Mouse (Mus musculus) liver, adult 2 months (tissue): ENCODE data around the gene Sumo2. TPM values are rescaled to one million over a fixed set of nuclear protein-coding genes. Genes with fewer than 3 reads are reported as not detected.
A peak's percentile ranks its signal among the peaks of the same experiment; 100 is the strongest.
"Not testable (repeated sequence)": the region's sequence is repeated elsewhere in the genome, so short reads cannot be mapped to it uniquely, and the experiment has no call there.

ENCODE experiments used
- DNase-seq: peaks from one replicate; pipeline ENCODE4 v3.0.0-alpha.2; 2011; ENCODE audit warnings: low read depth, low spot score; ENCODE audit errors: extremely low read depth
- H3K27ac ChIP-seq: fragments of 200-500 bp; replicated peaks from 2 replicates; pipeline ENCODE4 v1.5.1; 2012; ENCODE audit warnings: low read depth, mild to moderate bottlenecking, control low read depth, inconsistent platforms, low read length; ENCODE audit not compliant: insufficient read depth
- H3K27me3 ChIP-seq: fragments of 200-500 bp; 2 replicates; pipeline ENCODE4 v1.6.1; 2012; ENCODE audit warnings: mild to moderate bottlenecking, moderate library complexity, low read length, inconsistent platforms; ENCODE audit not compliant: control insufficient read depth, insufficient read depth
- H3K36me3 ChIP-seq: fragments of 200-500 bp; 2 replicates; pipeline ENCODE4 v1.6.1; 2012; ENCODE audit warnings: low read length, inconsistent platforms; ENCODE audit not compliant: control insufficient read depth, insufficient read depth
- H3K4me1 ChIP-seq: fragments of 200-500 bp; 2 replicates; pipeline ENCODE4 v1.6.1; 2011; ENCODE audit warnings: low read length; ENCODE audit not compliant: control insufficient read depth, insufficient read depth
- H3K4me3 ChIP-seq: fragments of 200-500 bp; 2 replicates; pipeline ENCODE4 v1.5.1; 2011; ENCODE audit warnings: low read depth, mild to moderate bottlenecking, control low read depth, low read length, moderate library complexity; ENCODE audit not compliant: insufficient read depth
- H3K79me2 ChIP-seq: fragments of 200-500 bp; 2 replicates; pipeline ENCODE4 v1.6.1; 2012; ENCODE audit warnings: inconsistent platforms, mild to moderate bottlenecking, low read length, moderate library complexity; ENCODE audit not compliant: control insufficient read depth, insufficient read depth
- H3K9ac ChIP-seq: fragments of 200-500 bp; 2 replicates; pipeline ENCODE4 v1.6.1; 2012; ENCODE audit warnings: low read depth, mild to moderate bottlenecking, control low read depth, inconsistent platforms, low read length
- CTCF ChIP-seq: fragments of 200-500 bp; IDR thresholded peaks from 2 replicates; pipeline ENCODE4 v1.5.1; 2011; ENCODE audit warnings: low read depth, low read length, control low read depth
- POLR2A ChIP-seq: fragments of 200-500 bp; IDR thresholded peaks from 2 replicates; pipeline ENCODE4 v1.6.1; 2011; ENCODE audit warnings: low read length, control low read depth; ENCODE audit not compliant: insufficient read depth; ENCODE audit errors: extremely low read depth
- WGBS: fragments of 180-500 bp; shearing (Covaris S2); methylation state at CpG from one replicate; pipeline ENCODE4 v1.1.7; 2018; 5-methylcytosine and 5-hydroxymethylcytosine counted together
- polyA plus RNA-seq: library from polyadenylated mRNA; depleted of rRNA; stranded (reverse); fragments of >200 nt; gene quantifications from 2 replicates; pipeline ENCODE4 v1.2.3, GENCODE M21; 2012
- total RNA-seq: library from RNA; depleted of rRNA; stranded (reverse); fragments of >200 nt; gene quantifications from 2 replicates; pipeline ENCODE4 v1.2.3, GENCODE M21; 2014

Gene Sumo2
- total and polyA plus RNA-seq, 2 experiments = 24.0 to 106 TPM

DNA sequence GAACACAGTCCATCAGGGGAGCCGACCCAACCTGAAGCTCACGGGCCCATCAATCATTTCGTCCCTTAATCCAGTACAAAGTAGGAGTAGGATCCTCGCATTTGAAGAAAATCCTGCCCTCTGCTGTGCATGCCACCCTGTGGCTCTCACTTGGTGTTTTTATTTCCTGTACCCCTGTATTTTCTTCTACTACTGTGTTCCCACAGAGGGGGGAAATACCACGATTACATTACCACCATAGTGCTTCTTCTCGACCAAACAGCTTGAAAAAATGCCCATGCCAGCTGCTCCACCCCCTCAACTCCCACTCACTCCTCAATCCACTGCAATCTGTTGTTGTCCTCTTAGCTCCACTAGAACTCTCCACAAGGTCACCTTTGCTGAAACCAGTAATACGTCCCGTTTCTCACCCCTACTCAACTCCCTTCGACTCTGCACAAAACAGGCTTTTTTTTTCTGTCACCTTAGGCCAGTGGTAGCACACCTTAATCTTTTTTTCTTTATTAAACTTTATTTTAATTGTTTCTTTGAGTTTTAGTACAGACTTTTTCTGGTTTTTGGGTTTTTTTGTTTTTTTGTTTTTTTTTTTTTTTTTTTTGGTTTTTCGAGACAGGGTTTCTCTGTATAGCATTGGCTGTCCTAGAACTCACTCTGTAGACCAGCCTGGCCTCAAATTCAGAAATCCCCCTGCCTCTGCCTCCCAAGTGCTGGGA is 936 bp upstream of the Sumo2 start:
- Histone ChIP-seq H3K36me3 (peaks cover 15% of the 10 kb centered on the region), H3K27me3 (no peaks in the 10 kb centered on the region), H3K27ac (no peak overlapping the region; the same call in 1 of the 2 replicates), H3K4me3 (no peak overlapping the region), H3K4me1 (peaks cover 4% of the 10 kb centered on the region; the same call in 1 of the 2 replicates), H3K9ac (no peak overlapping the region), H3K79me2 (no peaks in the 10 kb centered on the region; the same call in 1 of the 2 replicates)
- TF ChIP-seq POLR2A (no peak), CTCF (no peak)
- 91% methylated on average over 10 of the region's 10 CpGs for WGBS
- no peak for DNase-seq

DNA sequence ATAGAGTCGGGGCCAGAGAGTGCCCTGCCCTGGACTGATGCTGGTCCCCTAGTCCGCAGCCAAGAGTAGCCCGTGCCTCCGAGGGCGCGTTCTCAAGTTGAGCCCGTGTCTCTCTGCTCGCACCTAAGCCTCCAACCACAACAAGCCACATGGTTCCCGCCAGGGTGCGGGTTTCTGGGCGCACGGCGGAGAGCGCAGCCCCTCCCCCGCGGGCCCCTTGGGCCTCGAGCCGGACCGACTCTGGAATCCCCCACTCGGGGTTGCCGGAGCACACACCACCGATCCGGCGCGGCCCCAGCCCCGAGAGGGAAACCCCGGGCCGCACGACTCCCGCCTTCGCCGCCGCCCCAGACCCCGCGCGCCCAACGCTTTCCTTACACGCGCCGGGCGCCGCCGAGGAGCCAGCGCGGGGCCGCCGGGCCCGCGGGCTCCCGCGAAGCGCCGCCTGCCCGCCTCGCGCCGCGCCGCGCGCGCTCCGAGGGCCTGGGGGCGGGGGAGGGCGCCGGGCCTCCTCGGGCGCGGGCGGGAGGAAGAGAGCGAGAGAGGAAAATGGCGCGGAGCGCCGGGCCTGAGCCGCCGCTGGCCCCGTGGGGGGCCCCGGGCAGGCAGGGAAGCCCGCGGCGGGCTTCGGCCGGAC is 557 bp downstream of the Sumo2 start:
- Histone ChIP-seq H3K4me3 (peak overlapping the region; percentile 91), H3K36me3 (peaks cover 24% of the 10 kb centered on the region), H3K4me1 (peaks cover 4% of the 10 kb centered on the region; the same call in 1 of the 2 replicates), H3K79me2 (no peaks in the 10 kb centered on the region; the same call in 1 of the 2 replicates), H3K27ac (peak overlapping the region; percentile 86), H3K9ac (peak overlapping the region; percentile 89), H3K27me3 (no peaks in the 10 kb centered on the region)
- TF ChIP-seq POLR2A (no peak), CTCF (no peak)
- DNase-seq = no peak
- WGBS = under 1% methylated on average over 73 of the region's 84 CpGs

DNA sequence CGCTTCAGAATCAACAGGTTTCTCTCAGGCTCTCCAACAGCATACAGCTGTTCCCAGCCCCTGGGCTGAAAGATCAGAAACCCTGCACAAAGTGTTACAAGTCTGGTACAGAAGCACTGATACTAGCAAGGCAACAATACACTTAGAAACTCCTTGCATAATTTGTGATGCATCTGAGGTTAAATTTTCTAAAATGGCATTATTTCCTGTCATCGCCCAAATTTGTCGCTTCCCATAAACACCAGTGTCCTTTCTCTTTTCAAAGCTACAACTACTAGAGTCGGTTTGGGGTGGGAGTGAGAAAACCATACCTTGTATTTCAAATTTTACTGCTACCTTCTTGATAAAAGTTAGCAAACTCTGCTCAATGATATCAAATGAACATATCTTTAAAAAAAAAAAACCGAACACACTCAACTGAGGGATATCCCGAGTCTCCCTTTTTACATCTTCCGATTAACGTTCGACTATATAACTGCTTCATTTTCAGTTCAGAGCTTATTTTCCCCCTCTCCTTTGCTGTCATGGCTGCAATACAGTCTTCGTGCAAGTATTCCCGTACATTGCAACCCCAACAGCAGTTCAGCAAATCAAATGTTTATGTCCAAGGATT is 1.2 kb downstream of the Sumo2 start:
- 6% methylated on average over 11 of the region's 11 CpGs for WGBS
- H3K27me3 ChIP-seq = no peaks in the 10 kb centered on the region
- peak overlapping the region; percentile 91 for H3K4me3 ChIP-seq
- peaks cover 28% of the 10 kb centered on the region for H3K36me3 ChIP-seq
- TF ChIP-seq POLR2A = no peak
- TF ChIP-seq CTCF = no peak
- peak overlapping the region; percentile 89 for H3K9ac ChIP-seq
- peaks cover 4% of the 10 kb centered on the region; the same call in 1 of the 2 replicates for H3K4me1 ChIP-seq
- no peak for DNase-seq
- no peaks in the 10 kb centered on the region; the same call in 1 of the 2 replicates for H3K79me2 ChIP-seq
- H3K27ac ChIP-seq = no peak overlapping the region

DNA sequence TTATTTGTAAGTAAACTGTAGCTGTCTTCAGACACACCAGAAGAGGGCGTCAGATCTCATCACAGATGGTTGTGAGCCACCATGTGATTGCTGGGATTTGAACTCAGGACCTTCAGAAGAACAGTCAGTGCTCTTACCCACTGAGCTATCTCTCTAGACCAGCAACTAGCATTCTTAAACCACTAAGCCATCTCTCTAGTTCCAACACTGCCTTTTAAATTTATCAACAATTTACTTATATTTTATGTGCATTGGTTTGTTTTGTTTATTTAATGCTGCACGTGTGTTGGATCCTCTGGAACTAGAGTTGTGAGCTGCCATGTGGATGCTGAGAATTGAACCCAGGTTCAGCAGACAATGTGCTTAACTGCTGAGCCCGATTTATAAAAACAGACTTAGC is 9.6 kb downstream of the Sumo2 start:
- DNase-seq = not testable (repeated sequence)
- H3K36me3 ChIP-seq = peaks cover 50% of the 10 kb centered on the region
- WGBS = 88% methylated on average over 3 of the region's 3 CpGs

DNA sequence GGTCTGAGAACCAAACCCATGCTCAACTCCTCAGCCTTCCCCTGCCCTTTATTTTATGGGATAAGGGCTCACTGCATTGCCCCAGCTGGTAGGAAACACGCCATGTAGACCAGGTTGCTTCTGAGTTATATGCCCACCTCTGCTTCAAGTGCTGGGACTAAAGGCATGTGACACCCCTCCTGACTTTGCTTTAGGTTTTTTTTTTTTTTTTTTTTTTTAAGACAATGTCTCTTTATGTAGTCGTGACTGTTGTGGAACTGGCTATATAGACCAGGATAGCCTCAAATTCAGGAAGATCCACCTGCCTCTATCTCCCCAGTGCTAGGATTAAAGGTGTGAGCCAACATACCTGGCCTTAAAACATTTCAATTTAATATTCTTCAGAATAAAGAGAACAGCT is 13.4 kb downstream of the Sumo2 start:
- Histone ChIP-seq H3K4me3 (no peak overlapping the region), H3K27ac (no peak overlapping the region), H3K36me3 (peaks cover 36% of the 10 kb centered on the region), H3K4me1 (peaks cover 1% of the 10 kb centered on the region; the same call in 1 of the 2 replicates), H3K79me2 (no peaks in the 10 kb centered on the region; the same call in 1 of the 2 replicates), H3K27me3 (no peaks in the 10 kb centered on the region), H3K9ac (no peak overlapping the region)
- DNase-seq = no peak
- 86% methylated on average over 2 of the region's 2 CpGs for WGBS
- TF ChIP-seq CTCF (no peak), POLR2A (no peak)

More for the DNA sequence above, 9.6 kb downstream of the Sumo2 start:
- not testable (repeated sequence) for H3K9ac ChIP-seq, H3K79me2 ChIP-seq, H3K4me1 ChIP-seq, H3K27ac ChIP-seq, H3K27me3 ChIP-seq, H3K4me3 ChIP-seq

DNA sequence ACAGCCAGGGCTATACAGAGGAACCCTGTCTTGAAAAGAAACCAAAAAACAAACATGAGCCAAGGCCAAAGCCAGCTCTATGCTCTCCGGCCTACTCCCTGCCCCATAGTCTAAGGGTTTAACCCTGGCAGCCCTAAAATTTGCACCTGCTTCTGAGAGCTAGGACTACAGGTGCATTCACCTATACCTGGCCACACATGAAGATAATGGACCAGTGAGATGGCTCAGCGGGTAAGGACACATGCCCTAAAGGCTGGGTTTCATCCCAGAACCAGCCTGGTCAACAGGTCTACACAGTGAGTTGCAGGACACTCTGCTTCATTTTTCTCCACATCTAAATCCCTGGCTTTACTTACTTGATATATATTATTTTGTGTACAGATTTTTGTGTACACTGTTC is 13.8 kb downstream of the Sumo2 start:
- peaks cover 32% of the 10 kb centered on the region for H3K36me3 ChIP-seq
- peaks cover 1% of the 10 kb centered on the region; the same call in 1 of the 2 replicates for H3K4me1 ChIP-seq
- 74% methylated on average over 2 of the region's 2 CpGs for WGBS
- H3K27me3 ChIP-seq = no peaks in the 10 kb centered on the region
- H3K4me3 ChIP-seq = no peak overlapping the region
- DNase-seq = no peak
- H3K27ac ChIP-seq = no peak overlapping the region
- H3K9ac ChIP-seq = no peak overlapping the region
- TF ChIP-seq POLR2A = no peak
- H3K79me2 ChIP-seq = no peaks in the 10 kb centered on the region
